Mouse (Mus musculus): ENCODE data around the gene Zswim8. TPM values are rescaled to one million over a fixed set of nuclear protein-coding genes. Genes with fewer than 3 reads are reported as not detected.

The Zswim8 gene
- polyA plus RNA-seq, 1 experiment from 2014 or later = 29.3 TPM

DNA sequence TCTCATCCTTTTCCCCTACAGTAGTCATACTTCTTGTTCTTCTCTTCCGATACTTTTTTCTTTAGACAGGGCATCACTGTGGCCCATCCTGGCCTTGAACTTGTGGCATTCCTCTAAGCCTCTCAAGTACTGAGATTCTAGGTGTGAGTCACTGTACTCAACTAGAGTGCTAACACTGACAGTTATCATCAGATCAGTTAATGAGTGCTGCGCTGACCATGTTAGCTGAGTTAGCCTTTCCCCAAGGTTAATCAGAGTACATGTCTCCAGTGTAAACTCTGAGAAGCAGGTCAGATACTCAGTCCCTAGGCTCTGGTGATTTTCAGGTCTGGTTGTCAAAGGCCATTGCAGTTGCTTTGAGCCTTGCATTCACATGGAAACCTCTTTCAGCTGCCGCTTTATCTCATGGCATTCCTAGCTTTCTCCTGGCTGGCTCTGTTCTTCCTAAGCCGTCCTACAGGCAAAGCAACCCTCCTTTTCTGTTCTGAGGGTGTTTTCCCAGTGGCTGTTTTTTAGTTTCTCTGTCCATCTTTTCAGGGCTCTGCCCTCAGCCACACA lies 42.2 kb downstream of the Zswim8 start:
- no peak for ATAC-seq (ENCODE audit: low read depth)
- 88% methylated on average over 4 of the region's 4 CpGs for WGBS
- Histone ChIP-seq H3K4me3 (ENCODE audit: low read length) (no peak overlapping the region), H3K36me3 (ENCODE audit: control insufficient read depth, insufficient read depth, low read length) (peaks cover 2% of the 10 kb centered on the region; the same call in 1 of the 2 replicates), H3K4me2 (ENCODE audit: low read depth, low read length) (no peak overlapping the region), H3K9ac (ENCODE audit: low read length) (no peak overlapping the region), H3K9me3 (ENCODE audit: control insufficient read depth, low read length) (no peaks in the 10 kb centered on the region), H3K4me1 (replicated peaks; ENCODE audit: control insufficient read depth, insufficient read depth, low read length) (no peaks in the 10 kb centered on the region), H3K27ac (ENCODE audit: low read length) (no peak overlapping the region), H3K27me3 (ENCODE audit: control insufficient read depth, insufficient read depth, low read depth, low read length) (no peaks in the 10 kb centered on the region)

DNA sequence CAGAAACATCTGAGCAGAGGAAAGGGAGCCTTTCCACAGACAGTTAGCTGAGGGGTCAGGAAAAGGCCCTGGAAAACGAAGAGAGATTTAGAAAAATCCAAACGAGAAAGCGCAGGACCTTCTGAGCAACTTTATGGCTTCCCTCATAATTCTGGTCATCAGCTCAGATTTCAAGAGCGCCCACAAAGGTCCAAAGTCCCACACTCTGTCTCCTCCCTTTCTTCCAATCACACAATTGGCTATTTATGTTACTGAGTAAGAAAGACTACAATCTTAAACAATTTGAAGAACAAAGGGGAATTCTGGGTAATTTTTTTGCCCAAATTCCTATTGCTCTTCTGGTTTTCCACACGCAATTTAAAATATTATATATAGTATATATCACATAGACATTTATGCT lies 43.2 kb downstream of the Zswim8 start:
- Histone ChIP-seq H3K36me3 (ENCODE audit: control insufficient read depth, insufficient read depth, low read length) (peaks cover 3% of the 10 kb centered on the region; the same call in 1 of the 2 replicates), H3K9me3 (ENCODE audit: control insufficient read depth, low read length) (no peaks in the 10 kb centered on the region), H3K27me3 (ENCODE audit: control insufficient read depth, insufficient read depth, low read depth, low read length) (no peaks in the 10 kb centered on the region), H3K9ac (ENCODE audit: low read length) (no peak overlapping the region), H3K27ac (ENCODE audit: low read length) (no peak overlapping the region), H3K4me1 (replicated peaks; ENCODE audit: control insufficient read depth, insufficient read depth, low read length) (no peaks in the 10 kb centered on the region), H3K4me2 (ENCODE audit: low read depth, low read length) (no peak overlapping the region), H3K4me3 (ENCODE audit: low read length) (no peak overlapping the region)
- no peak for ATAC-seq (ENCODE audit: low read depth)
- 83% methylated on average over 5 of the region's 5 CpGs for WGBS

DNA sequence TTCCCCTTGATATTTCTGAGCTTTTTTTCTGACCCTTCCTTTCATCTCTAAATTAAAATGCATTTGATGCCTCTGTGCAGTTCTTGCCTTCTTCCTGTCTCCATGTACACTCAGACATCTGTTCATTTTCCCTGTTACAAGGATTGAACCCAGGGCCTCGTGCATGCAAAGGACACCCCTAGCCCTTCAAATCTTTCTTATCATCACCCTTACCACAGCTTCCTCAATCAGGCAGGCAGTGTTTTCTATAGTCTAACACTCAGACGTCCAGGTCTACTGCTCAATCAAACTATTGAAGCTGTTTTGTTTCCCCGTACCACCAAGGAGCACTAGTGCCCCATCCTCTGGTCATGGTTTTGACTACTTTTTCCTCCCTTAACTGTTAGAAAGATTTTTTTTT lies 46.4 kb downstream of the Zswim8 start:
- Histone ChIP-seq H3K9me3 (ENCODE audit: control insufficient read depth, low read length) (no peaks in the 10 kb centered on the region), H3K4me2 (ENCODE audit: low read depth, low read length) (no peak overlapping the region), H3K4me1 (replicated peaks; ENCODE audit: control insufficient read depth, insufficient read depth, low read length) (no peaks in the 10 kb centered on the region), H3K4me3 (ENCODE audit: low read length) (no peak overlapping the region), H3K27ac (ENCODE audit: low read length) (no peak overlapping the region), H3K36me3 (ENCODE audit: control insufficient read depth, insufficient read depth, low read length) (peaks cover 21% of the 10 kb centered on the region), H3K9ac (ENCODE audit: low read length) (no peak overlapping the region), H3K27me3 (ENCODE audit: control insufficient read depth, insufficient read depth, low read depth, low read length) (no peaks in the 10 kb centered on the region)
- ATAC-seq (ENCODE audit: low read depth) = no peak
- 71% methylated on average over 3 of the region's 3 CpGs for WGBS

DNA sequence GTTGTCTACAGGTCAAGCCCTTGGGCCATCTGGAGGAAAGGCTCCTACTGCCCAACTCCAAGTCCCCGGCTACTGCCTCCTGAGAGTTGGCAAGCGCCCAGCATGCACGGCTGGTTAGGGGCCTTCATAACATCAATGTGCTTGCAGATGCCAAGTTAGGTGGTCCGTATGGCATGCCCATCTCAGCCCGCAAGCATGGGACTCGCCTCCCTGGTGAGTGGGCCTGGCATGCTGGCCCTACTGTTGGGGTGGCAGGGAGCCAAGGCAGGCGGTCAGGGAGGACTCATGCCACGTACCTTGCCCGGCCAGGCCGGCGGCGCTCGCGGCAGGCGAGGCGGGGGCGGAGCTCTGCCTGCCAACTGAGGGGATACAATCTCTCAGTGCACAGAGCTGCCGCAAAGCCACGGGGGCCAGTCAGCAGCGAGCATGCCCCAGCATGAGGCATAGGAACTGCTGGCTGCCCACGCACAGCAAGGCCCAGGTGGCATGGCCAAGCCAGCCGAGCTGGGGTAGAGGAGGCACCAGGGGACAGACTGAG lies 50.1 kb downstream of the Zswim8 start:
- ATAC-seq (ENCODE audit: low read depth) = no peak
- H3K36me3 ChIP-seq (ENCODE audit: control insufficient read depth, insufficient read depth, low read length) = peaks cover 33% of the 10 kb centered on the region
- H3K4me1 ChIP-seq (replicated peaks; ENCODE audit: control insufficient read depth, insufficient read depth, low read length) = no peaks in the 10 kb centered on the region

DNA sequence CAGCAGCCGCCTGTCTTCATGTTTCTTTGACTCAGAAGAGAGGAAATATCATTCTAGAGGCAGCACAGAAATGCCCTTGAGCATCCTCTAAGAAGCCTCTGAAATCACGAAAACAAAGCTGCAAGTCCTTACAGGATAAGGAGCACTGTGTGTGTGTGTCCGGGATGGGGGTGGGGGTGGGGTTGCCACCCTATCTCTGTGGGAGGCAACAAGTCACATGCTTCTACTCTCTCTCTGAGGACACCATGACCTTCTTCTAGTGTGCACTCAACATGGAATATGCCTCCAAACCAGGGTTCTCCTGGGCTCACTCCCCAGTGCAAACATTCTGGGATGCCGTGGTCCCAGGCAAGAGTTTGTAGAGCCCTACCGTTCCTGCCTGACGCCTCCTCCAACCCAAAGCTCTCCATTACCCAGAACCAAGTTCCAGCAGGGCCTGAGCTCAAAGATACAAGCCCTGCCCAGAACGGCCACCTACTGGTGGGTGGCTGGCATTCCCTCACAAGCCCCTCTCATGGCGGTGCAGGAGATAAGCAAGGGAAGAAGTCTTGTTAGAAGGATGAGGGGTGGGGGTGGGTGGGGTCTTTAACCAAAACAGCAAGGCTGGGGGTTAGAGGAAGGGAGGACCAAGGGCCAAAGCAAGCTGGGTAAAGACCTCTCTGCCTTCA lies 51.5 kb downstream of the Zswim8 start:
- H3K4me3 ChIP-seq (ENCODE audit: low read length) = no peak overlapping the region
- no peaks in the 10 kb centered on the region for H3K4me1 ChIP-seq (replicated peaks; ENCODE audit: control insufficient read depth, insufficient read depth, low read length)
- no peaks in the 10 kb centered on the region for H3K27me3 ChIP-seq (ENCODE audit: control insufficient read depth, insufficient read depth, low read depth, low read length)
- no peak overlapping the region for H3K27ac ChIP-seq (ENCODE audit: low read length)
- H3K36me3 ChIP-seq (ENCODE audit: control insufficient read depth, insufficient read depth, low read length) = peaks cover 34% of the 10 kb centered on the region
- no peak overlapping the region for H3K4me2 ChIP-seq (ENCODE audit: low read depth, low read length)
- ATAC-seq (ENCODE audit: low read depth) = no peak
- H3K9me3 ChIP-seq (ENCODE audit: control insufficient read depth, low read length) = no peaks in the 10 kb centered on the region
- WGBS = 69% methylated on average over 8 of the region's 8 CpGs
- H3K9ac ChIP-seq (ENCODE audit: low read length) = no peak overlapping the region

More for the DNA sequence above, 50.1 kb downstream of the Zswim8 start:
- no peaks in the 10 kb centered on the region for H3K9me3 ChIP-seq (ENCODE audit: control insufficient read depth, low read length)
- WGBS = 91% methylated on average over 22 of the region's 22 CpGs
- H3K4me3 ChIP-seq (ENCODE audit: low read length) = no peak overlapping the region
- H3K9ac ChIP-seq (ENCODE audit: low read length) = no peak overlapping the region
- no peak overlapping the region for H3K4me2 ChIP-seq (ENCODE audit: low read depth, low read length)
- H3K27ac ChIP-seq (ENCODE audit: low read length) = no peak overlapping the region
- no peaks in the 10 kb centered on the region for H3K27me3 ChIP-seq (ENCODE audit: control insufficient read depth, insufficient read depth, low read depth, low read length)

DNA sequence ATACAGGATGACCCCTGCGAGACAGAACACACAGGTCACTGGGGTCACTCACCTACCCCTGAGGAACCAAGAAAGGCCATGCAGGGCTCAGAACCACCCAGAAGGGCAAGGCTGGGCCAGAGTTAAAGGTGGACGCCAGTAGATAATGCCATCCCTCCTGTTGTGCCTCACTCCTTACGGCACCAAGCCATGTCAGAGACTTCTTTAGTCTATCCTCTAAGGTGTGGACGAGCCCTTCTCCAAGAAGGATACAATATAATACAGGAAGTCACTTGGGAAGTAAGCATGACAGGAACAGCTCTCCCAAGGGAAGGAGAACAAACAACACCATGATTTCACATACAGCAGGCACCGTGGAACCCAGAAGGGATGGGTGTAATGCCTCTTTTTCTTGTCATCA lies 57.6 kb downstream of the Zswim8 start:
- H3K27ac ChIP-seq (ENCODE audit: low read length) = no peak overlapping the region

DNA sequence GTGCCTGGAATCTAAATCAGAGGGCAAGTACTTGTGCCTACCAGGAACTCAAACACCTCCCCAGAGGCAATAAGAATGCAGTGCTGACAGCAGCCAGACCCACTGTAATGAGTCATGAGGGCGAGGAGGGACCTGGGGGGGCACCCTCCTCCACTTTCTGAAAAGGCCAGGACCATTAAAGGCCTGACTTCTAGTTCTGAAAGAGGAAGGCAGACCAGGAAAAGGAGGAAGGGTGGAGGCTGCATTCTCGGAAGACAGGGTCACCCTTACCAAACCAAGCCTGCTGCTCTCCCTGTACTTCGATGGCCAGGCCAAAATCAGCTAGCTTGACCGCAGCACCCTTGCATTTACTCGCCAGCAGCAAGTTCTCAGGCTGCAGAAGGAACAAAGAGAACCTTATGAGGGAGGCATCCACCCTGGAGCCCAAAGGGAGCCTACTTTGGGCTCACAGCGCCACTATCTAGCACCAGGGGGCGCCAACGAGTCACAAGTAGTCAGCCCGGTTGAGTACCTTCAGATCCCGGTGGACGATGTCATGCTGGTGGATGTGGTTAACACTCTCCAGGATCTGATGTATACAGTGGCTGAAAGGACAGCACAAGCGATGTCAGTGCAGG lies 58.4 kb downstream of the Zswim8 start:
- H3K27me3 ChIP-seq (ENCODE audit: control insufficient read depth, insufficient read depth, low read depth, low read length) = no peaks in the 10 kb centered on the region
- no peak overlapping the region for H3K27ac ChIP-seq (ENCODE audit: low read length)
- no peaks in the 10 kb centered on the region for H3K9me3 ChIP-seq (ENCODE audit: control insufficient read depth, low read length)
- peak; percentile 48 for ATAC-seq (ENCODE audit: low read depth)
- H3K4me2 ChIP-seq (ENCODE audit: low read depth, low read length) = no peak overlapping the region
- H3K9ac ChIP-seq (ENCODE audit: low read length) = no peak overlapping the region
- H3K4me1 ChIP-seq (replicated peaks; ENCODE audit: control insufficient read depth, insufficient read depth, low read length) = peaks cover 9% of the 10 kb centered on the region
- peaks cover 14% of the 10 kb centered on the region for H3K36me3 ChIP-seq (ENCODE audit: control insufficient read depth, insufficient read depth, low read length)
- 34% methylated on average over 12 of the region's 12 CpGs for WGBS
- no peak overlapping the region for H3K4me3 ChIP-seq (ENCODE audit: low read length)

More for the DNA sequence above, 57.6 kb downstream of the Zswim8 start:
- ATAC-seq (ENCODE audit: low read depth) = no peak
- Histone ChIP-seq H3K4me3 (ENCODE audit: low read length) (no peak overlapping the region), H3K9me3 (ENCODE audit: control insufficient read depth, low read length) (no peaks in the 10 kb centered on the region), H3K4me1 (replicated peaks; ENCODE audit: control insufficient read depth, insufficient read depth, low read length) (peaks cover 9% of the 10 kb centered on the region), H3K4me2 (ENCODE audit: low read depth, low read length) (no peak overlapping the region), H3K9ac (ENCODE audit: low read length) (no peak overlapping the region), H3K36me3 (ENCODE audit: control insufficient read depth, insufficient read depth, low read length) (peaks cover 18% of the 10 kb centered on the region), H3K27me3 (ENCODE audit: control insufficient read depth, insufficient read depth, low read depth, low read length) (no peaks in the 10 kb centered on the region)
- 84% methylated on average over 5 of the region's 5 CpGs for WGBS

DNA sequence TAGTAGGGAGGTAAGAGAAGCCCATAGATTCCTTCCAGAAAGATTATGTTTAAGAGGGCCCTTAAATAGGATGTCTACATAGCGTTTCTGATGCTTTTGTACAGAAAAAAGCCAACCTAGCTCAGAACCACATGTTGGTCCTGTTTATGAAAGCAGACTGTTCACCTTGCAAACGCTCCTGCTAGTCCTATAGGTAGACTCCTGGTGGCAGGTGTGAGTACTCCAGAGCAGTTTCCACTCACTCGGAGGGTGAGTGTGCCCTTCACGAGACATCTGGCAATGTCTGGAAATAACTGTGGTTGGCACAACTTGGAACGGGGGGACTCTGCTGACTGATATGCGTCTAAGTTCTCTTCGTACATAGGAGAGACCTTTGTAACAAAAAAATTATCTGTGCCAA lies 60.6 kb downstream of the Zswim8 start:
- peak overlapping the region; percentile 90 for H3K27ac ChIP-seq (ENCODE audit: low read length)
- peaks cover 14% of the 10 kb centered on the region for H3K36me3 ChIP-seq (ENCODE audit: control insufficient read depth, insufficient read depth, low read length)
- H3K9me3 ChIP-seq (ENCODE audit: control insufficient read depth, low read length) = no peaks in the 10 kb centered on the region
- H3K9ac ChIP-seq (ENCODE audit: low read length) = no peak overlapping the region
- H3K4me1 ChIP-seq (replicated peaks; ENCODE audit: control insufficient read depth, insufficient read depth, low read length) = peaks cover 17% of the 10 kb centered on the region
- ATAC-seq (ENCODE audit: low read depth) = peak; percentile 16; the same call in 1 of the 2 replicates
- WGBS = 60% methylated on average over 7 of the region's 7 CpGs
- no peaks in the 10 kb centered on the region for H3K27me3 ChIP-seq (ENCODE audit: control insufficient read depth, insufficient read depth, low read depth, low read length)
- no peak overlapping the region for H3K4me2 ChIP-seq (ENCODE audit: low read depth, low read length)
- H3K4me3 ChIP-seq (ENCODE audit: low read length) = no peak overlapping the region

DNA sequence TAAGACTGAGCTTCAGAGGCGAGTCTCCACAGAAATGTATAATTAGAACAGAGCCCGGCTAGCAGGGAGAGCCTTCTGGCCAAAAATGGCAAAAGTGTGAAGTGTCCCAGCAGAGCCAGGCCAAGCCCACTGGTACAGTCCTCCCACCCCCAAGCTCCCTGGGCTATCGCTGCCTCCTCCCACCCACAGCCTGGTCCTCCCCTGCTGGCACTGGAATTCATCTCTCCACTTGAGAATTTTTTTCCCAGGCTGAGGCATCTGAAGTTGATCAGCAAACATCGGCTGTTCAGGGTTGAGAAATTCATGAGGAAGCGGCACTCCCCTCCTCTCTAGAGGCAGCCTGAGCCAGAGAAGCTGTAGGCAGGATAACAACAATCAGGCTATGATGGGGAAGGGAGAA lies 61.2 kb downstream of the Zswim8 start:
- Histone ChIP-seq H3K27ac (ENCODE audit: low read length) (peak overlapping the region; percentile 90), H3K4me1 (replicated peaks; ENCODE audit: control insufficient read depth, insufficient read depth, low read length) (peaks cover 23% of the 10 kb centered on the region), H3K27me3 (ENCODE audit: control insufficient read depth, insufficient read depth, low read depth, low read length) (no peaks in the 10 kb centered on the region), H3K36me3 (ENCODE audit: control insufficient read depth, insufficient read depth, low read length) (peaks cover 14% of the 10 kb centered on the region), H3K4me2 (ENCODE audit: low read depth, low read length) (no peak overlapping the region), H3K9me3 (ENCODE audit: control insufficient read depth, low read length) (no peaks in the 10 kb centered on the region), H3K9ac (ENCODE audit: low read length) (no peak overlapping the region), H3K4me3 (ENCODE audit: low read length) (no peak overlapping the region)
- peak; percentile 93 for ATAC-seq (ENCODE audit: low read depth)
- 34% methylated on average over 5 of the region's 5 CpGs for WGBS
